Mouse (Mus musculus) large intestine, adult 2 months (tissue): ENCODE measurements at regions not wholly inside any gene's neighbourhood (a gene's known extent, or its start where the extent isn't known, plus 50 kb on each side); places are given as distances from the start of the nearest gene placed in this dataset.

Source experiments
- DNase-seq: peaks from one replicate; pipeline ENCODE4 v3.0.0-alpha.2; 2012; ENCODE audit warnings: low read depth, low spot score
- WGBS: fragments of 180-500 bp; shearing (Covaris S2); methylation state at CpG from one replicate; pipeline ENCODE4 v1.1.7; 2018; 5-methylcytosine and 5-hydroxymethylcytosine counted together

DNA sequence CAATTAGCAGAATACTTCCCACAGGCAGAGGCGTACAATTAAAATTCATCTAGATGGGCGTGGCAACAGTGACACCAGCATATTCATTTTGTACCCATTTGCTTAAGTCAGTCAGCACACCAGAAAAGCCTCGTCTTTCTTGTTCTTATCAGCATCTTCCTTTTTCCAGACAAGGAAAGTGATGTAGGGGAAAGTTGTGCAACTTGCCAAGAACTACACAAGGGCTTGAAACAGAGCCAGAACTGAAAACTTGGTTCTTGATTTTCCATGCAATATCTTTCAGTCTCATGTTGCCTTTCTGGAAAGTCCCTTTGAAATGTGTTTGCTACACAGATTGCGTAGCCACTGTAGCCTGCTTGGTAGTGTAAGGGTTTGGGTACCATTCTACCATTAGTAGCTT is 401.9 kb upstream of the Btbd3 start:
- WGBS: 57% methylated on average over 4 of the region's 4 CpGs
- DNase-seq: no peak

DNA sequence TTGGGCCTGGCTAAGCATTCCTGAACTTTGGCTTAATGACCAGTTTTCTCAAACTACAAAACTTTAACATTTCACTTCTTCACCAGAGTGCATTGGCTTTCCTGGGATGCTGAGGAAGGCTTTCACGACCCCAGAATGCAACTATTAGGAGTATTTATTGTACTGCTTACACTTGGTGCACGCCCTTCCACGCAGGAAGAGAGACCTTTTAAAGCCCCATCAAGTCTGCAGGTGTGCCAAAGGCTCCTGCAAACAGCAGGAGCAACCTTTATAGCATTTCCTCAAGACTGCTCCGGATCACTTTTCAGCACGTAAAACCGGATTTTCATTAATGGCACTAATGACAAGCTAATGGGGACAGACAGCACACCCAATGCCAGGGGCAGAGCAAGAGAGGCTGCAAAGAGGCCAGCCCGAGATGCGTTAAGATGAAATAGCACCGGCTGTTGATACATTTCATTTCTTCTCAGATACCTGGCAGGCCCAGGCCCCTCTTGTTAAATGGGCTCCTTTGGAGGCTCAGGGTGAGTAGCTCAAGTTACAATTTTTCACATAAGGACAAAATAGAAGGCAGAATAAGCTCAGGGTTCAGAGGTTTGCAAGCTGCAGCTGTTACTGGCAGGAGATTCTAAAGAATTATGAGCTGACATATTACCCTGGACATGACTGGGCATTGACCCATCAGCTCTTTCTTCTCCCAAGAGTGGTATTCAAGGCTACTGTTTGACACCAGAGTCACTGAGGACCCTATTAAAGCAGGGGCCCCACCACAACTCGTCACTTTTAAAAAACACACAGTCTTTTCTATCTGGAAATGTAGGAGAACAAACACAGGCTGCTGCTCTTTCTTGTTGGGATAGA is 402.7 kb upstream of the Btbd3 start:
- no peak for DNase-seq
- WGBS: 61% methylated on average over 10 of the region's 10 CpGs

DNA sequence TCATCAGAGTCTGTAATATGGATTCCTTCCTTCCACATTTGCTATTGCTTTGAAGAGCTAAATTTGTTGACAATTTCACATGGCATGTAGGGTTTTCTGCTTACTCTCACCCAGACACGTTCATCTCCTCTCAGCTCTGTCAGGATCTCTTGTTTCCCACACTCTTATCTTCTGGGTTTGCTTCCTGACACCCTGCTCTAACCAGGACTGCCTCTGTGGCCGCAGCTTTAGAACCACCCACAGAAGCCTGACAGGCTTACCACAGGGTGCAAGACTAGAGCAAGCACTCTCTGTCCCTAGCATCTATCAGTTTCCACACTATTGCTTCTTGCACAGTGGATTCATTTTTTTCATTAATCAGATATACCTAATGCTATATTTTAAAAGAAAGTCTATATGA is 408.5 kb upstream of the Btbd3 start:
- no peak for DNase-seq
- WGBS: 41% methylated on average over 2 of the region's 2 CpGs

DNA sequence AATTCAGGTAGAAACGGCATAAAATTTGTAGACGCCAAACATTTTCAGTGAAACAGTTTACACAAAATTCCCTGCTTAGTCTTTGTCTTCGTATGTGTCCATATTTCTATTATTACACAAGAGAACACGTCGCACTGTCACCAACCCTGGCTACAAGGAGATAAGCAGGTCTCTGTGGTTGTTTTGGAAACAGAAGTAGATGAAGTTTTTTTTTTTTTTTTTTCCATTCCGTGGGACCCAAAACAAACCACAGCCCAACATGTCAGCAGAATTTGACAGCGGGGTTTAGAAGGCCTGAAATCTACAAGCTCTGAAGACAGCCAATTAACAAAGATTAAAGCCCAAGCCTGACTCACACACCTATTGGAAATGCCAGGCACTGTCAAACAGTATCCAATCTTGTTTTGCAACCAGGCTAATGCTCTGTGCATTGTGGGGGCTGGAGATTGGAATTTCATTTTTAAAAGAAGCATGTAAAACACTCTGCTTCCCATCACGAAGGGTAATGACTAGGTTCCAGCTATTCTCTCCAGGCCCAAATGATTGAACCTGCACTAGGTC is 428.5 kb upstream of the Btbd3 start:
- DNase-seq: no peak
- 71% methylated on average over 8 of the region's 8 CpGs for WGBS

DNA sequence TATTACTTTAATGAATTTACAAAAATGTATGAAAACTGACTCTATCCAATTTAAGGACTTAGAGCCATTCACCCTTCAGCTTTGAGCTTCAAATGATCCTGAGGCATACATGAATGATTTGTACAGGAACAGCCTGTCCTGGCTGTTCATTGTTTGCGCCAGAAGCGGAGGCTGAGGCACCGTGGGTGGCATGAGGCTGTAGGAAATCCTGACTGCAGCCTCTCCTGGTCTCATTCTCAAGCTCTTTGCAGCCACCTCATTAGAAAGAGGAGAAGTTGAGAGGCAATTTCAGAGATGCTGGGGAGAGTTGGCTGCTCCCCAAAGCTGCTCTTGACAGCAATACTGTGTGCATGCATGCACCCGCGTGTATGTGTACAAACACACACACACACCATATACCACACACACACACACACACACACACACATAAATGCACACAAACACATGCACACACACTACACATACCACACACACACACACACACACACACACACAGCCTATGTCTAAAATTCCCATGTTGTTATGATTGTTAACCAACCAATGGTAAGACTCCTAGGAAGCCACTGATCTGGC is 434.9 kb upstream of the Btbd3 start:
- no peak for DNase-seq
- WGBS: 84% methylated on average over 5 of the region's 5 CpGs

DNA sequence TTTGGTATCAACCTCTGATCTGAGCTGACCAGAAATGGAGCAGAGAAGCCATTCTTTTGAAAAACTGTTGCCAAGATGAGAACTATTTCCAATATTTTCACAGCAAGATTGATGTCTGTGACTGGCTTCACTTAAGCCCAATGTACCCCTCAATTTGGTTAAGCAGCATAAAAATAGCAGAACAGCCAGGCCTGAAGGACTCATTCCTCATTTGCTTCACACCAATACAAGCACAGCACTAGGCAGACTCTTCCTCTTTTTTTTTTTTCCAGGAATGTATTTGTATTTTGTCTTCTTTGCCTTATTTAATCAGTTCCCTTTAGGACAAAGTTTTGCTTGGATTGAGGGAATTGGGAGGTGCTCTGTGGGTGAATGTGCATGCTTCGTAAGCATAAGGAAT is 441.4 kb upstream of the Btbd3 start:
- no peak for DNase-seq
- 93% methylated on average over 1 of the region's 1 CpGs for WGBS

DNA sequence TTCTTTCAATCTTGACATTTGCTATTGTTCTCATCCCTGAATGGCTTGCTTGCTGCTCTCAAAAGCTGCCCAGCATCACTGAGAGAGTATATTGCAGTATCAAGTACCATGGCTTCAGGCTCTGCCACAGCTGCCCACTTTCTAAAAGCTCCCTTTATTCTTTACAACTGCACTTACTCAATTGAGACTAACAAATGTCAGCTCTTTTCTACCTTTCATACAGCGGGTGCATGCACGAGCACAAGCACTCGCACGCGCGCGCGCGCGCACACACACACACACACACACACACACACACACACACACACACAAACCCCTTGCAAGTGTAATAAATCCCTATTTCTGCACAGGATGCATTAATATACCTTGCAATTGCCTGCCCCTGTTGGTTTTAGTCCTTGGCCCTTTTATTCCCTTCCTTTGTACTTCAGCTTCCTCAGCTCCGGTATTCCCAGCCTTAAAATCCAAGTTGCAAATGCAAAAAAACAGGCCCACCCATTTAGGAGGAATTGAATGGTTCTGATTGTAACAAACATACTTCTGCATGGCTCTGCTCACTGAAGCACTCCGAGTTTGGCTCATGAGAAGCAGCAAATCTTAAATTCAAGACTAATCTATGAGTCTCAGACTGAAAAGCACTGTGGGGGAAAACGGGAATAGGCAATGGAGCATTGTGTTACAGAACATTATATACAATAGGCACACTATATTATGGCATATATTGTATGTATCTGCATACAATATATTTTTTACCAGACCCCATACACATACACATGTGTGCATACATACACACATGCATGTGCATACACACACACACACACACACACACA is 447.7 kb upstream of the Btbd3 start:
- DNase-seq: no peak
- 91% methylated on average over 13 of the region's 13 CpGs for WGBS

DNA sequence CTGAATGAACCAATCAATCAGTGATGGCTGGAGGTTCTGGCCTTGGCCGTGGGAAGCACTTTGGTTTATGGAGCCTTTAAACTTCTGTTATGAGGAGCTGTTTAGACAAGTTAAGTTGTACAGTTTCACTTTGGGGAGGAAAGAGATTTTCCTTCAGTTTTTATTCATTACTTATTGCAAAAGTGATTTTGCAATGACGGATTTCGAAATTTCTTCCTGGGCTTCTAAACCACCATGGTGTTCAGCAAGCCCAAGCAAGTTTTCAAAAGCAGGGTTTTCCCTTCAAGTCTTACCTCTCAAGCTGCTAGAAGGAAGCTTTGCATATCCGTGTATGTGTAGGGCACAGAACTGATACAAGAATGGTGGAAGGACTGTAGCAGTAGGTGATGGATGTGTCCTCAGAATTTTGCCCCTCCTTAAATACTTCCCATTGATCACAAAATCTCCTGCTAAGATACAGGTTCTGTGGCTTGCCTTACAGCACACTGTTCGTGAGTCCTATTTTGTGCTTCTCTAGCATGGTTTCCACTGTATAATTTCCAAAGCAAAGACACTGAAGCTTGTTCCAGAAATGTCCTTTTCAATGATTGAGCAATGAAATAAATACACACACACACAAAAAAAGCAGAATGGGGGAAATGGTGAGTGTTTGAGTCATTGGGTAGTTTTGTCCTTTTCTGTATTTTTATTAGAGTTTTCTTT is 448.6 kb upstream of the Btbd3 start:
- no peak for DNase-seq

DNA sequence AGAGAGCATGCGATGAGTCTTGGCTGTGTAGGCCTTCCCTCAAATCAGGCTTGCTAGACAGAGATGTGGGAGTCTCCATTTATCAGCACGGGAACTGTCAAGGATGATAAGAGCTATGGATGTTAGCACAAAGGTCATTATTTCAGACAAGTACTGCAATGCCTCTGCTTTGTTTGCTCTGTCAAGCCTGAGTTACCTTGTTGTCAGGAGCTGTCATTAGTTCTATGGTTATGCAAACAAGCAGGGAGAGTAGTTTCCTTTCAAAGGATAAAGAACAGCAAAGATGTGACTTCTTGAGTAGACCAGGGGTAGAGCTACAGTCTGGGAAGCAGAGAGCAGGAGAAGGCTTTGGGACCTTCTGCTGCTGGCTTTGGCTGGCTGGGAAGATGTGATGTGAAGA is 461.5 kb upstream of the Btbd3 start:
- 46% methylated on average over 2 of the region's 2 CpGs for WGBS
- DNase-seq: no peak

More for the DNA sequence above, 448.6 kb upstream of the Btbd3 start:
- 67% methylated on average over 5 of the region's 5 CpGs for WGBS

DNA sequence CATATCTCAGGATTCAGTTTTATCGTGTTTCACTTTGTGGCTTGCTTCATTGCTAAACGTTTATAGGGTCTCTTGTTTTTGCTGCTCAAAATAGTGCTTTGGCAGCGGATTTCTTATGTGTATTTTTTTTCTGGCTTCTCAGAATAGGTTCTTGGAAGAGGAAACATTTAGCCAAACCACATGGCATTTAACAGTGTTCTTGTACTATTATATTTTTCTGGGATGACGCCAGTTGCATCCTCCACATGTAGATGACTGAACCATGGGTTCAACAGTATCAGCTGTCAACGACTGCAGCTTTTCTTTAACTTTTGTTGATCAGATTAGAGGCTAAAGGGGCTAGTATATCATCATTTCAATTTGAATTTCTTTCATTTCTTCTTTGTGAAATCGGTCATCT is 472.3 kb upstream of the Btbd3 start:
- 77% methylated on average over 6 of the region's 6 CpGs for WGBS
- no peak for DNase-seq

DNA sequence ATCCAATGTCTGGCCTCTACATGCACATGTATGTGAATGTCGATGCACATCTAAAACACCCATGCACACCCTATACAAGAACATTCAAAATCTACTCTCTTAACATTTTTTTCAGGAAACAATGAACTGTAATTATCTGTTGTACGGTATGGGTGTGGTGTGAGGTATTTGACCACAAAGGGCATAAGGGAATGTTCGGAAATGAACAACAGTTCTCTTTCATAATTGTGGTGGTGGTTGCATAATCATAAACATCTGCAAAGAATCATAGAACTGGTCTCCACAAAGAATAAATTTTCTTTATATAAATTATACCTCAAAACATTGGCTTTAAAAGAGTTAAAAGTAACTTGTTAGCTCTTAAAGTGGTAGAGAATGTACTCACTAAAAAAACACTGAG is 478.9 kb upstream of the Btbd3 start:
- 45% methylated on average over 3 of the region's 3 CpGs for WGBS
- DNase-seq: no peak

DNA sequence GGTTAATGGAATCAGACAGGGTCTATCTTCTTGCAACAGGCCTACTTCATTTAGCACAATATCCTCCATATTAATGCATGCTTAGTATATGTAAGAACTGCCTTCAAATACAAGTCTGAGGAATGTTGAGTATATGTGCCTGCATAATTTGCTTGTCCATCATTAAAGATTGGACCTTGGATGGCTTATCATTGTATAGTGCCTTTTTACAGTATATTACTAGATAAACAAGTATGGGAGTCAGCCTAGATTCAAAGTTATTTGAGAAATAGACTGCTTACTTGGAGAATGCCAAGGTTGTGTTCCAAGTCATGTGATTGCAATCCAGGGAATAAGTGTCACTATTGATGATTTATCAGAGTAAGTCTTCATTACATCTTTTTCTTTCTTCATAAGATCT is 491.6 kb upstream of the Btbd3 start:
- no peak for DNase-seq

DNA sequence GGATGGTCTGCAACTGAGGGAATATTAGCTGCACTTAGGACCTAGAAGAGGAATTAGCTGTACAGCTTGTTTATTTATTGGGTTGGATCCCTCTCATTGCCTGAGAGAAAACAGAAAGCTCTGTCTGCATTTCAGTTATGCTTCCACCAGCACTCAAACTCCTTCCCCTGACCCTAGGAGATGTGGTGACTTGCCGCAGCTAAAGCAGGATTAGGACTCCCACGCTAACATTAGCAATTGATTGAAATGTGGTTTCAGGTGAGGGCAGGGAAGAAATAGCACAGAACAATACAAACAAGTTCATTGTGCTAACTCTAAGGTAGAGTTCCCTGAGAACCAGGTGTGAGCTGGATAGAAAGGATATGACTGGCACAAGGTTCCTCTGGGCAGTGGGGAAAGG is 496.9 kb upstream of the Btbd3 start:
- WGBS: 72% methylated on average over 2 of the region's 2 CpGs
- no peak for DNase-seq

DNA sequence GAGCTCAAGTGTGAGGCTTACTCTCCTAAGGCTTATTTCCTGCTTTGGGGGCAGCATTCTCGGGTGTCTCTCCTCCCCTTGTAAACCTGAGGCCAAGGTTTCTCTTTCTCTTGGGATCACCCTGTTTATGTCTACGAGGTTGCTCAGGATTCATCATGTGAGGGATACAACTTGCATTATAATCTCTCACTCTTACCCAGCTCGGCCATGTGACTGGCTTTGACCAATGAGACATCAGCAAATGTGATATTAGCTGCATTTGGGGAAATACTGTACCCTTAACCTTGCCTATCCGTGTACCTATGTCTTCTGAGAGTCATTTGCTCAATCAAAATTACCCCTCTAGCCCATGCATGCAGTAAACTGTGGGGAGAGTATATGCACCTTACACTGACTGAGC is 498.0 kb upstream of the Btbd3 start:
- 44% methylated on average over 4 of the region's 4 CpGs for WGBS
- no peak for DNase-seq

DNA sequence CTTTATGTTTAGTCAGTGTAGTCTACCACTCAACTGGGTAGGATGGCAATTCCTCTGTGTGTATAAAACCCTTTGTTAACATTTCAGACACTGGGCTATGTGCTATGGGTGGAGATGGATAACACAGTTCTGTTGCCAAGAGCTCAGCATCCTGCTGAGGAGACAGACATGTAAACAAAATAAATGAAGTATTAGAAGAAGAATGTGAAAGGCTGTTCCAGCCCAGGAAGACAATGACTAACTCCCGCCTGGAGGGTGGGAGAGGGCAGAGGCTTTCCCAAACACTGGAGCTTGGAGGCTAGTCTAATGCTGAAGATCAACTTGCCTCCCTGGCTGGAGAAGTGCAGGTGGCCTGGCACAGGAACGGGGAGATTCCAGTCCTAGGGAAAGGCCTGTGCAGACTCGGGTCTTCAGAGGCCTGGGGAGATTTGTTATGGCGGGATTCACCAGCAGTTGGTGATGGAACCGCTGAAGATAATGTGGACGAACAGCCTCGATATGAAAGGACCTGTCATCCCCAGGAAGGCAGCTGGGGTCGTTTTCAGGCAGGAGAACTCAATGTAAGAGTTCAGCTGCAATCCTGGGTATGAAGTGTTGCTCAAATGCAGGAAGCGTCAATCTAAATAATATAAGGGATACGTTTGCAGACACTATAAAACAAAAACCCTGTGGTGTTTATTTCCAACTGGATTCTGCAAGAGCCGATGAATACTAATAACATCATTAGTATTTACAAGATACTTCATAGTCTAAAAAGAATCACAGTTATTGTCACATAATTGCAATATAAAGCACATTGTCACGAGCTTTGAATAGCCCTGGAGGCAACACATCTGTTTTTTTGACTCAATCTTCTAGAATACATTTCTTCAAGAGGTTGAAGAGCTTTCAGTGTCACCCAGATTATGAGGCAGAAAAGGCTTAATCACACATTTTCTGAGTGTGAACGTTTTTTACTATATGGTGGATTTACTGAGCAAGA is 498.8 kb upstream of the Btbd3 start:
- WGBS: 47% methylated on average over 13 of the region's 13 CpGs

DNA sequence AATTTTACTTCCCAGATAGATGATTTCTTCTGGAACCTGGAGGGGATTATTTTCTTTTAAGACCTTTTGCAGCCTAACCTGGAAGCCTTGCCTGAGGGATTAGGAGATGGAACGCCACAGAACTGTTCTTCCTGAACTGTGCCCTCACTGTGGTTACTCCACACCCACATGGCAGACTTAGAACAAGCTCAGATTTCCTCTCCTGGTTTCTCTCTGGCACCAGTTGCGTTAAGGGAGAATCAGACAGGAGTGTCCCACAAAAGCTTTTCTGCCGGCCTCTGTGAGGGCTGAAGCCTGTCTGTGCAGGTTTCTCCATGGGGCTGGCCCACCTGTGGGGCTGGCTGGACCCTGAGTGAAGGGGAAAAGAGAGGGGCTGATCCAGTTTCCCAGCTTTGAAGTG is 500.1 kb upstream of the Btbd3 start:
- no peak for DNase-seq
- 20% methylated on average over 3 of the region's 3 CpGs for WGBS

More for the DNA sequence above, 498.8 kb upstream of the Btbd3 start:
- DNase-seq: no peak

DNA sequence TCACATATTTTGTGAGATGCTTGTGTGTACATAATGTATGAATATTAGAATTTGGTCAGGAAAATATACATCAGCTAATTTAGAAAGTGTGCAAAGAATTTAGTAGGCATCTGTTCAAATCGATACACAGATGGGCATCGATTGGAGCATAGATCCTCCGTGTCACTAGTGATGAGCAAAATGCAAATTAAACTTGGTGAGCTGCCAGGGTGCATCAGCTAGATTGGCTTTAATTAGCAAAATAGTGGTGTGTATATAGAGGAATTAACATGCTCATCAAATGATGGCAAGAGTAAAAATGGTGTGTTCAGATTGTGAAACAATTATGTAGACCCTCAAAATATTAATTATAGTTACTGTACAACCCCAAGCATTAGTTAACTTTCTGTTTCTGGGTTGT is 501.9 kb upstream of the Btbd3 start:
- no peak for DNase-seq
- 93% methylated on average over 3 of the region's 3 CpGs for WGBS

DNA sequence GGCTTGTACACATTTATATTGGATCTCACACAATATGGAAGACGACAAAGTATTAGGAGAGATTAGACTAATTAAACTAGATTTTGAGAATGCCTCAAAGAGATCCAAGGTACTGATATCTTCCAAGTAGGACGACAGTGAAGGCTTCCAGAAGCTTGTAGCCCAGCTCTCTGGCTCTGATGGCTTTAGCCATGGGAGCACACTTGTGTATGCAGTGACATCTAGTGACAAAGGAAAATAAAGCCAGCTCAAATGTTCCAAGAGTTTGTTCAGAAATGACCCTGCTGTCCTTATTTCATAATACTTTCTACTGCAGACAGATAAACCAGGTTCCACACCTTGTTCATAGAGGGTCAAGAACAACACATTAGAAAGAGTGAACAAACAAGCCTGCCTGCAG is 524.0 kb upstream of the Btbd3 start:
- WGBS: 8% methylated on average over 2 of the region's 2 CpGs
- no peak for DNase-seq

DNA sequence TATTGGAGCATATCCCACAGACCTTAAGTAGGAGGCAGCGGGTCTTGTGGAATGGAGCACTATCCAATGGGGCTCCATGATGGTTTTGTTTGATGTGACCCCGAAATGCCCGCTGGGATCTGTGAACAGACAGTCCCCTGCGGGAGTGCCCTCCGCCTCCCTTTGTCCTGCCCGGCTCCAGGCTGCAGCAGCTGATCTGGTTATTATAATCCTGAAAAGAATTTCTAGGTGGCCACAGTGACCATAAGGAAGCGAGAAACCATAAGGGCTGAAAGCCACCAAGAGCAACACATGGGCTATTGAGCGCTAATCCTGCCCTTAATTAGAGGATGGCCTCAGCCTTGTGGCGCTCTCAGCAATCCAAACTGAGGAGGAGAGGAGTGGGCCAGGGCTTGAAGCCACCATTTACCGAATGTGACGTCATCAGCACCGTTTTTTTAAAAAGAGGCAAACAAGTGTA is 525.9 kb upstream of the Btbd3 start:
- DNase-seq: no peak
- WGBS: 89% methylated on average over 12 of the region's 12 CpGs
